Mouse (Mus musculus) MEL (cell line): ENCODE results near the gene Macrod2. TPM values are rescaled to one million over a fixed set of nuclear protein-coding genes. Genes with fewer than 3 reads are reported as not detected.

Source experiments
- DNase-seq: peaks from one replicate; pipeline ENCODE4 v3.0.0; 2011; ENCODE audit warnings: low read depth, low spot score
- H3K27ac ChIP-seq: 2 replicates; pipeline ENCODE4 v1.5.1; 2012; ENCODE audit warnings: low read depth, mild to moderate bottlenecking, control low read depth, low read length, moderate library complexity; ENCODE audit not compliant: control insufficient read depth
- H3K27me3 ChIP-seq, 2 experiments: fragments of 150-350 bp in 1 of 2; sonication (generic) in 1 of 2; 2 replicates each; pipeline ENCODE4 v1.6.1; 2012; ENCODE audit warnings: low read length in 2 of 2, mild to moderate bottlenecking in 2 of 2, improper control_type of control experiment in 1 of 2, moderate library complexity in 1 of 2; ENCODE audit not compliant: insufficient read depth in 2 of 2, control insufficient read depth in 1 of 2
- H3K36me3 ChIP-seq, 2 experiments: 2 replicates each; pipeline ENCODE4 v1.6.1; 2012 to 2014; ENCODE audit warnings: low read length in 2 of 2, improper control_type of control experiment in 1 of 2, inconsistent platforms in 1 of 2, mild to moderate bottlenecking in 1 of 2; ENCODE audit not compliant: insufficient read depth in 2 of 2, control insufficient read depth in 1 of 2
- H3K4me1 ChIP-seq, 2 experiments: fragments of 150-350 bp in 1 of 2; sonication (generic) in 1 of 2; 2 replicates each; pipeline ENCODE4 v1.6.1; 2012; ENCODE audit warnings: low read length in 2 of 2, improper control_type of control experiment in 1 of 2, mild to moderate bottlenecking in 1 of 2; ENCODE audit not compliant: insufficient read depth in 2 of 2, control insufficient read depth in 1 of 2
- H3K4me3 ChIP-seq, 2 experiments: fragments of 150-350 bp in 1 of 2; sonication (generic) in 1 of 2; 2 replicates each; pipeline ENCODE4 v1.5.1; 2012; ENCODE audit warnings: low read depth in 2 of 2, low read length in 2 of 2, mild to moderate bottlenecking in 2 of 2, moderate library complexity in 2 of 2, control low read depth in 1 of 2, improper control_type of control experiment in 1 of 2; ENCODE audit not compliant: control insufficient read depth in 1 of 2, insufficient read depth in 1 of 2
- H3K79me2 ChIP-seq: 2 replicates; pipeline ENCODE4 v1.6.1; 2012; ENCODE audit warnings: mild to moderate bottlenecking, low read length, moderate library complexity; ENCODE audit not compliant: control insufficient read depth, poor library complexity, insufficient read depth
- H3K9ac ChIP-seq: 2 replicates; pipeline ENCODE4 v1.6.1; 2012; ENCODE audit warnings: low read depth, mild to moderate bottlenecking, control low read depth, low read length, moderate library complexity; ENCODE audit not compliant: control insufficient read depth, poor library complexity, severe bottlenecking
- H3K9me3 ChIP-seq: fragments of 150-350 bp; sonication (generic); replicated peaks from 2 replicates; pipeline ENCODE4 v1.6.1; 2012; ENCODE audit warnings: mild to moderate bottlenecking, low read length, improper control_type of control experiment, moderate library complexity; ENCODE audit not compliant: insufficient read depth
- BHLHE40 ChIP-seq: IDR thresholded peaks from 2 replicates; pipeline ENCODE4 v1.6.1; 2012; ENCODE audit warnings: low read depth, mild to moderate bottlenecking, inconsistent platforms, low read length, improper control_type of control experiment, borderline replicate concordance
- EP300 ChIP-seq, 2 experiments: IDR thresholded peaks; 2 replicates each; pipeline ENCODE4 v1.6.1; 2011; ENCODE audit warnings: improper control_type of control experiment in 2 of 2, low read length in 2 of 2, low read depth in 1 of 2, mild to moderate bottlenecking in 1 of 2
- ETS1 ChIP-seq: IDR thresholded peaks from 2 replicates; pipeline ENCODE4 v1.6.1; 2012; ENCODE audit warnings: low read depth, mild to moderate bottlenecking, inconsistent platforms, low read length, improper control_type of control experiment, moderate library complexity
- GABPA ChIP-seq: IDR thresholded peaks from 2 replicates; pipeline ENCODE4 v1.6.1; 2012; ENCODE audit warnings: low read depth, mild to moderate bottlenecking, inconsistent platforms, low read length, improper control_type of control experiment, moderate library complexity
- HCFC1 ChIP-seq: IDR thresholded peaks from 2 replicates; pipeline ENCODE4 v1.6.1; 2012; ENCODE audit warnings: low read depth, mild to moderate bottlenecking, inconsistent platforms, low read length, improper control_type of control experiment, moderate library complexity
- MAX ChIP-seq: IDR thresholded peaks from 2 replicates; pipeline ENCODE4 v1.6.1; 2011; ENCODE audit warnings: low read length, improper control_type of control experiment
- MAZ ChIP-seq: IDR thresholded peaks from 2 replicates; pipeline ENCODE4 v1.6.1; 2012; ENCODE audit warnings: low read depth, mild to moderate bottlenecking, inconsistent platforms, low read length, improper control_type of control experiment
- MXI1 ChIP-seq: IDR thresholded peaks from 2 replicates; pipeline ENCODE4 v1.6.1; 2011; ENCODE audit warnings: mild to moderate bottlenecking, low read depth, low read length, improper control_type of control experiment
- MYC ChIP-seq: IDR thresholded peaks from 2 replicates; pipeline ENCODE4 v1.6.1; 2011; ENCODE audit warnings: low read depth, mild to moderate bottlenecking, low read length, improper control_type of control experiment, moderate library complexity
- NRF1 ChIP-seq: IDR thresholded peaks from 2 replicates; pipeline ENCODE4 v1.6.1; 2014; ENCODE audit warnings: low read depth, mild to moderate bottlenecking, inconsistent platforms, low read length, improper control_type of control experiment, moderate library complexity; ENCODE audit not compliant: poor library complexity, insufficient read depth, severe bottlenecking
- POLR2AphosphoS5 ChIP-seq: IDR thresholded peaks from 2 replicates; pipeline ENCODE4 v1.6.1; 2012; ENCODE audit warnings: low read depth, borderline replicate concordance, mild to moderate bottlenecking, inconsistent platforms, low read length, moderate library complexity, mixed read lengths
- TAL1 ChIP-seq: IDR thresholded peaks from 2 replicates; pipeline ENCODE4 v1.6.1; 2012; ENCODE audit warnings: mild to moderate bottlenecking, inconsistent platforms, low read length, moderate library complexity, mixed read lengths
- TBP ChIP-seq: IDR thresholded peaks from 2 replicates; pipeline ENCODE4 v1.8.0; 2011; ENCODE audit warnings: low read depth, low read length, improper control_type of control experiment
- TCF12 ChIP-seq: IDR thresholded peaks from 2 replicates; pipeline ENCODE4 v1.6.1; 2014; ENCODE audit warnings: low read depth, mild to moderate bottlenecking, inconsistent platforms, low read length, improper control_type of control experiment, moderate library complexity
- USF1 ChIP-seq: IDR thresholded peaks from 2 replicates; pipeline ENCODE4 v1.6.1; 2014; ENCODE audit warnings: low read depth, mild to moderate bottlenecking, inconsistent platforms, low read length, improper control_type of control experiment, moderate library complexity
- USF2 ChIP-seq, 2 experiments: IDR thresholded peaks; 2 replicates each; pipeline ENCODE4 v1.6.1; 2011 to 2012; ENCODE audit warnings: improper control_type of control experiment in 2 of 2, low read length in 2 of 2, borderline replicate concordance in 1 of 2, inconsistent platforms in 1 of 2, low read depth in 1 of 2, mild to moderate bottlenecking in 1 of 2; ENCODE audit not compliant: insufficient read depth in 1 of 2
- ZKSCAN1 ChIP-seq: IDR thresholded peaks from 2 replicates; pipeline ENCODE4 v1.6.1; 2012; ENCODE audit warnings: low read depth, mild to moderate bottlenecking, inconsistent platforms, low read length, improper control_type of control experiment, moderate library complexity
- ZMIZ1 ChIP-seq: IDR thresholded peaks from 2 replicates; pipeline ENCODE4 v1.6.1; 2012; ENCODE audit warnings: low read depth, mild to moderate bottlenecking, inconsistent platforms, low read length, improper control_type of control experiment, moderate library complexity
- ZNF384 ChIP-seq: IDR thresholded peaks from 2 replicates; pipeline ENCODE4 v1.6.1; 2012; ENCODE audit warnings: low read depth, mild to moderate bottlenecking, inconsistent platforms, low read length, improper control_type of control experiment
- polyA plus RNA-seq, 2 experiments: library from polyadenylated mRNA; stranded (reverse) in 1 of 2; unstranded in 1 of 2; fragments of >175 nt in 1 of 2; fragments of >200 nt in 1 of 2; gene quantifications; 2 replicates each; pipeline versions ENCODE4 v1.2.1 to v1.2.4; 2012; ENCODE audit warnings: low replicate concordance in 2 of 2, low read depth in 1 of 2; ENCODE audit not compliant: insufficient read length in 2 of 2, insufficient read depth in 1 of 2, missing spikeins in 1 of 2
- total RNA-seq: library from RNA; depleted of rRNA; stranded (reverse); fragments of 300-350 nt; gene quantifications from 2 replicates; pipeline ENCODE4 v1.2.3, GENCODE M21; 2012

Macrod2 gene
- total and polyA plus RNA-seq, 3 experiments = not detected

- Histone ChIP-seq H3K27me3 (no peaks in the 10 kb centered on the region), H3K4me3 (no peak overlapping the region), H3K9me3 (no peaks in the 10 kb centered on the region), H3K9ac (no peak overlapping the region), H3K4me1 (no peaks in the 10 kb centered on the region), H3K27ac (no peak overlapping the region), H3K79me2 (no peaks in the 10 kb centered on the region), H3K36me3 (no peaks in the 10 kb centered on the region)
- DNase-seq = no peak
- no peak for TF ChIP-seq ZNF384
- TF ChIP-seq TBP = no peak
- TF ChIP-seq EP300 (IDR thresholded peaks at IDR 0.05; ENCODE audit: low read depth in 1 of 2, low read length in 2 of 2) = no peak
Measured at GRCm38 (mm10) chr2:140670457-140670856, 275.3 kb downstream of the Macrod2 start.

DNA sequence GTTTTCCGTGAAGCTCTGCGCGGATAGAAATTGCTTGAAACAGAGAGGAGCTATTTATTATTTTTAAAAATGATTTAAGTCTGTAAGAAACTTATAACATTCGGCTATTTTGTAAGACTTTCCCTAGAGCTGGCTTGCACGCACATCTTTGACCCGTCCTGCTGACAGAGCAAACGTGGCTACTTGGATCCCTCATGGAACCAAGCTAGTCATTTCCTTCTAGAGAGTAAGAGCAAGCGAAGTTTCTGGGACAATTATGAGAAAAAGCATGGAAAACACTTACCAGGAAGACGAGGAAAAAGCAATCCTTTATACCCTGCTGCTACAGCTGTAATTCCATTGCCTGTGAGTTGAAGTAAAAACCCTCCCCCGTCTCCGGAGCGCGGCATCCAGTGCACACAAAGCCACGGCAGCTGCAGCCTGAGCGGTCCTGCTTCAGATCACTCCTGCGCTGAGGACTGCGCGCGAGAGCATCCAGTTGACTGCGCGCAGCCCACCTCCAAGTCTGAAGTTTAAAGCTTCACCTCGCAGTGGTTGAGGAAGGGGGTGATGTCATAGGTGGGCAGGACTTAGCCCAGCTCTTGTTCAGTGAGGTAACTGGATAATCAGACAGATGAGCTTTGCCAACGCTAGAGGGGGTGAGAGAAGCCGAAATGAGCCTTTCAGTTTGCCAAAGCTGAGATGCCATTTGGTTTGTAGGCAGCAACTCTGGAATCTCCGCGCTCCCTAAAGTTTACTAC is 276.0 kb downstream of the Macrod2 start, which contains the start of gene Flrt3:
Flrt3 (minus strand) TSS at position 507 of the 740 bp plus-strand sequence.
- Histone ChIP-seq H3K4me1 (no peaks in the 10 kb centered on the region), H3K79me2 (no peaks in the 10 kb centered on the region), H3K27ac (no peak within 1 kb of the TSS), H3K27me3 (no peaks in the 10 kb centered on the region)
- DNase-seq = peak; percentile 1
- no peak for TF ChIP-seq MYC
- TF ChIP-seq, all 39 proteins: peak for 0
- H3K9me3 ChIP-seq = no peaks in the 10 kb centered on the region
- H3K4me3 ChIP-seq = no peak within 1 kb of the TSS
- no peak within 1 kb of the TSS for H3K9ac ChIP-seq
- H3K36me3 ChIP-seq = no peaks in the 10 kb centered on the region

DNA sequence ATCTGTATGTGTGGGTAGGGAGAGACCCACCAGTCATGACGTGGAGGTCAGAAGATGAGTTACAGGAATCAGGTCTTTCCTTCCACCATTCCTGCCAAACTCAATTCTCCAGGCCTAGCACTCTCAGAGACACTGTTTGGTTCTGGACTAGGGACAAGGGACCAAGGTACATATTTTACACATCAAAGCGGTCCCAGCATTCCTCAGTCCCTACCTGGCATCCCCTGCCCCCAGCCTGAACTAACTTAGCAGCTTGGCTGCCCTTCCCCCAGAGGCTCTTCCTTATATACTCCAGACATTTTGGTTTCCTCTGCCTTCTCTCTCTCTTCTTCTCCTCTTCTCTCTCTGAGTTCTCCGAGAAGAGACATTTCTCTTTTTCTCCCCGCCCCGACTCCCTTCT is 278.4 kb downstream of the Macrod2 start:
- Histone ChIP-seq H3K4me1 (no peaks in the 10 kb centered on the region), H3K27ac (no peak overlapping the region), H3K9me3 (no peaks in the 10 kb centered on the region), H3K36me3 (no peaks in the 10 kb centered on the region), H3K4me3 (no peak overlapping the region), H3K79me2 (no peaks in the 10 kb centered on the region), H3K27me3 (no peaks in the 10 kb centered on the region), H3K9ac (no peak overlapping the region)
- no peak for DNase-seq
- TF ChIP-seq TAL1 (no peak), NRF1 (no peak), GABPA (no peak), ETS1 (no peak), MXI1 (no peak), MAX (no peak), MYC (no peak), TBP (no peak), EP300 (IDR thresholded peaks at IDR 0.05; ENCODE audit: low read depth in 1 of 2, low read length in 2 of 2) (no peak), ZMIZ1 (no peak), USF1 (no peak), TCF12 (no peak), BHLHE40 (no peak), USF2 (IDR thresholded peaks at IDR 0.05; ENCODE audit: borderline replicate concordance in 1 of 2, insufficient read depth in 1 of 2, low read depth in 1 of 2, low read length in 2 of 2) (no peak), MAZ (no peak), HCFC1 (no peak), ZKSCAN1 (no peak), POLR2AphosphoS5 (no peak)
